Mouse (Mus musculus) forebrain, embryonic 14.5 days (tissue): ENCODE measurements at regions not wholly inside any gene's neighbourhood (a gene's known extent, or its start where the extent isn't known, plus 50 kb on each side); places are given as distances from the start of the nearest gene placed in this dataset.

Source experiments
- ATAC-seq: fragments of 200-750 bp; cut with Nextera tagmentation; 2 replicates; pipeline ENCODE4 v1.8.0; 2017; ENCODE audit warnings: mild to moderate bottlenecking, moderate library complexity
- DNase-seq: peaks from one replicate; pipeline ENCODE4 v3.0.0-alpha.2; 2015; ENCODE audit warnings: low spot score
- H3K27ac ChIP-seq: fragments of 300-500 bp; sonication (generic); 2 replicates; pipeline ENCODE4 v1.5.1; 2014; ENCODE audit warnings: low read depth, mild to moderate bottlenecking, control low read depth, low read length, moderate library complexity
- H3K27me3 ChIP-seq: fragments of 300-500 bp; sonication (generic); replicated peaks from 2 replicates; pipeline ENCODE4 v1.6.1; 2014; ENCODE audit warnings: low read length, control low read depth, mixed read lengths; ENCODE audit not compliant: control insufficient read depth, insufficient read depth
- H3K36me3 ChIP-seq: fragments of 300-500 bp; sonication (generic); 2 replicates; pipeline ENCODE4 v1.6.1; 2014; ENCODE audit warnings: low read length, control low read depth; ENCODE audit not compliant: control insufficient read depth, insufficient read depth
- H3K4me1 ChIP-seq: fragments of 300-500 bp; sonication (generic); 2 replicates; pipeline ENCODE4 v1.6.1; 2014; ENCODE audit warnings: antibody characterized with exemption, low read length, control low read depth; ENCODE audit not compliant: control insufficient read depth, insufficient read depth
- H3K4me2 ChIP-seq: fragments of 300-500 bp; sonication (generic); 2 replicates; pipeline ENCODE4 v1.6.1; 2014; ENCODE audit warnings: mild to moderate bottlenecking, control low read depth, low read length
- H3K4me3 ChIP-seq: fragments of 300-500 bp; sonication (generic); 2 replicates; pipeline ENCODE4 v1.5.1; 2014; ENCODE audit warnings: low read depth, low read length, control low read depth
- H3K9ac ChIP-seq: fragments of 300-500 bp; sonication (generic); 2 replicates; pipeline ENCODE4 v1.6.1; 2014; ENCODE audit warnings: mild to moderate bottlenecking, low read length, control low read depth, moderate library complexity
- H3K9me3 ChIP-seq: fragments of 300-500 bp; sonication (generic); replicated peaks from 2 replicates; pipeline ENCODE4 v1.6.1; 2016; ENCODE audit warnings: low read length, control low read depth, mixed read lengths; ENCODE audit not compliant: control insufficient read depth
- WGBS: fragments of 180-500 bp; shearing (Covaris S2); extraction: QIAGEN DNeasy Blood & Tissue Kit; methylation state at CpG from one replicate; pipeline ENCODE4 v1.1.7; 2014; 5-methylcytosine and 5-hydroxymethylcytosine counted together

DNA sequence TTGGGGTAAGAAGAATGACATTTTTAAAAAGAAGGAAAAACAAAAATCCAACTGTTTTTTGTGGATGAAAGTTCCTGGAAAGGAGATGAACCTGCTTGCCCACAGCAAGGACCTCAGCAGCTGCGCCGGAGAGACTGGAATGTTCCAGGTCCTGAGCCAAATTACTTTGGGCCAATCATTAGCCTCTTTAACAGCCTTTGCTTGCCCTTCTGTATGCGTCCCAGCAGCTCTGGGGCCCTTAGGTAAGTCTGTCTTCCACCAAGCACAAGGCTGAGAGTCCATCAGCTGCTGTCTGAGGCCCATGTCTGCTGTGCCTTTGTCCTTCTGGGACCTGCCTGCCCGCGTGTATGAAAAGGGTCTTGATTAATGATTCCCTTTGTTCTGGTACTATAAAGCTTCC is 71.4 kb upstream of the Armc2 start:
- 24% methylated on average over 5 of the region's 5 CpGs for WGBS
- Histone ChIP-seq H3K4me2 (no peak overlapping the region), H3K27me3 (no peaks in the 10 kb centered on the region), H3K9me3 (no peaks in the 10 kb centered on the region), H3K4me1 (peaks cover 4% of the 10 kb centered on the region; the same call in 1 of the 2 replicates), H3K36me3 (no peaks in the 10 kb centered on the region), H3K27ac (no peak overlapping the region), H3K4me3 (no peak overlapping the region), H3K9ac (no peak overlapping the region)
- DNase-seq = peak; percentile 14
- ATAC-seq = peak; percentile 40; the same call in 1 of the 2 replicates

DNA sequence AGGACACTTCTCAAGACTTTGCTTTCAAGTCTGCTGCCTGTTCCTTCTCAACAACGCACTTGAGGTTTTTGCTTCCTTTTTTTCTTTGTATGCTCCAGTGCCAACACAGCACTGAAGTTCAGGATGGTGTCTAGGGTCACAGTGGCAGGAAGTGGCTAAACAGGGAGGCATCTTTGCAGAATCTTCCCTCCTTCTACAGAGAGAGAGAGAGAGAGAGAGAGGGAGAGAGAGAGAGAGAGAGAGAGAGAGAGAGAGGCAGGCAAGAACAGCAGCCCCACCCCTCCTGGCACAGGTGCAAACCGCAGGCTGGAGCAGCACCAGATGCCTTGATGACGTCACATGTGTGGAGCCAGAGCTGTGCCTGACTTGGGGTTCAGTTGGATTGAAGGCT is 71.0 kb upstream of the Armc2 start:
- peak; percentile 61 for DNase-seq
- 21% methylated on average over 3 of the region's 3 CpGs for WGBS
- no peak overlapping the region for H3K27ac ChIP-seq

DNA sequence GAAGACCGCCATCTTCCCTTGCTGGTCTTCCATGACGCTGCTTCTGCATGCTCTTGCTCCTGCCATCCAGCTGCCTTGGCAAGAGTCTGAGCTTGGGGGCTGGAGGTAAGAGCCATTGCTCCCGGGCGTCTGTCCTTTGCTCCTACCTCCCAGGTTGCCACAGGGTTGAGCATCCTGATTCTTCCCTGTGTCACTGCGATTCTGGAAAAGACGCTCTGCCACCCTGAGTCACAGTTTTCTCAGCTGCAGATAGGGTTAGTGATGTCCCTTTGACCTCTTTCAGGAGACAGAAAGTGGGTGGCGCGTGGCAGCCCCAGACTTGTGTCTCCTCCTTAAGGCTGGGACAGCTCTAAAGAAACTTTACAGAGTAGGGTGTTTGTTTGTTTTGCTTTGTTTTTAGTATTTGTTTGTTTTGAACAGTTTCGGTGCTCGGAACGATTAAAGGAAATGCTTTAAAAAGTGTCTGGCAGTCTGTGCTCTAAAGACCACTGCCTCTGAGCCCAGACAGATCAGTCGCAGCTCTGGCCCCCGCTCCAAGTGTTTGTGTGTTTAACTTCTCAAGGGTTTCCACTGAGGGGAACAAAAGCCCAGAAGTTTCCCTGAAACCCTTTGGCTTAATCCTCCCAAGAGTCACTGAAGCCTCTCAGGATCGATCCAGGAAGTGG is 70.5 kb upstream of the Armc2 start:
- Histone ChIP-seq H3K9ac (no peak overlapping the region), H3K27ac (no peak overlapping the region), H3K9me3 (no peaks in the 10 kb centered on the region), H3K27me3 (no peaks in the 10 kb centered on the region), H3K4me1 (peaks cover 4% of the 10 kb centered on the region; the same call in 1 of the 2 replicates), H3K4me3 (no peak overlapping the region), H3K36me3 (no peaks in the 10 kb centered on the region), H3K4me2 (no peak overlapping the region)
- ATAC-seq (no peak), DNase-seq (no peak)
- 63% methylated on average over 14 of the region's 14 CpGs for WGBS

More for the DNA sequence above, 71.0 kb upstream of the Armc2 start:
- Histone ChIP-seq H3K9me3 (no peaks in the 10 kb centered on the region), H3K27me3 (no peaks in the 10 kb centered on the region), H3K36me3 (no peaks in the 10 kb centered on the region), H3K9ac (no peak overlapping the region), H3K4me2 (no peak overlapping the region), H3K4me1 (peaks cover 4% of the 10 kb centered on the region; the same call in 1 of the 2 replicates), H3K4me3 (no peak overlapping the region)
- ATAC-seq = peak; percentile 29; the same call in 1 of the 2 replicates

DNA sequence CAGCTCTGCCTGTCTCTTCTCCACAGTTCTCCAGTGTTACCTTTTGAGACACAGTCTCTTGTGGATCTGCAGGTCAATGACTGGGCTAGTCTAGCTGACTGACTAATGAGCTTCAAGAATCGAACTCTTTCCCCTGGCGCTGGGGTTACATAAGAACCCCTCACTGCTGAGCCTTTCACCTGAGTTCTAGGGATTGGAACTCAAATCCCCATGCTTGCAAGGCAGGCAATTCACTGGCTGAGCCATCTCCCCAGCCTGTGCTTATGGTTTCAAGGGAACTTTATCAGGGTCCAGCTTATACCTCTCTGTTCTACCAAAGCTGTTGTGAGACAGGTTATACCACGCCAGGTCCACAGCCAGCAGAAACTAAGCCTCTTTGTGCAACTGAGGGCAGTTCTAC is 69.7 kb upstream of the Armc2 start:
- WGBS = 84% methylated on average over 3 of the region's 3 CpGs
- Histone ChIP-seq H3K27ac (no peak overlapping the region), H3K9me3 (no peaks in the 10 kb centered on the region), H3K9ac (no peak overlapping the region), H3K27me3 (no peaks in the 10 kb centered on the region), H3K4me3 (no peak overlapping the region), H3K4me2 (no peak overlapping the region), H3K36me3 (no peaks in the 10 kb centered on the region), H3K4me1 (peaks cover 4% of the 10 kb centered on the region; the same call in 1 of the 2 replicates)
- DNase-seq (no peak), ATAC-seq (no peak)

DNA sequence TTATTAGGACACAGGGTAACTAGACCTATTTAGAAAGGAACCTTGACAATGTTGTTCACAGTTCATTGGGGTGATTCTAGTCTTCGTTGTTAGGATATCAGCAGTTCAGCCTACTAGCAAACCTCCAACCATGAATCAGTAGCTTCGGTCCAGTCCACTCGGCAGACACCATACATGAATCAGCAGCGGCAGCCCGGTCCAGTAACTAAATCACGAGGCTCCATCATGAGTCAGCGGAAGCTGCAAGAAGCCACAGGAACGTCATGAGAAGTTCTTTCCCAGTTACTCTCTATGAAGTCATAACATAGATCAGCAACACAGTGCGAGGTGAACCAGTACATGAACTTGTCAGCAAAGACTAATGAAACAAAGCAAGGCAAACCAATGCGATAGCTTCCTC is 68.4 kb upstream of the Armc2 start:
- no peak overlapping the region for H3K4me2 ChIP-seq
- ATAC-seq (no peak), DNase-seq (no peak)
- no peak overlapping the region for H3K27ac ChIP-seq
- no peak overlapping the region for H3K4me3 ChIP-seq
- no peaks in the 10 kb centered on the region for H3K36me3 ChIP-seq
- H3K9me3 ChIP-seq = no peaks in the 10 kb centered on the region
- H3K4me1 ChIP-seq = peaks cover 4% of the 10 kb centered on the region; the same call in 1 of the 2 replicates
- H3K9ac ChIP-seq = no peak overlapping the region
- 94% methylated on average over 10 of the region's 10 CpGs for WGBS
- H3K27me3 ChIP-seq = no peaks in the 10 kb centered on the region

DNA sequence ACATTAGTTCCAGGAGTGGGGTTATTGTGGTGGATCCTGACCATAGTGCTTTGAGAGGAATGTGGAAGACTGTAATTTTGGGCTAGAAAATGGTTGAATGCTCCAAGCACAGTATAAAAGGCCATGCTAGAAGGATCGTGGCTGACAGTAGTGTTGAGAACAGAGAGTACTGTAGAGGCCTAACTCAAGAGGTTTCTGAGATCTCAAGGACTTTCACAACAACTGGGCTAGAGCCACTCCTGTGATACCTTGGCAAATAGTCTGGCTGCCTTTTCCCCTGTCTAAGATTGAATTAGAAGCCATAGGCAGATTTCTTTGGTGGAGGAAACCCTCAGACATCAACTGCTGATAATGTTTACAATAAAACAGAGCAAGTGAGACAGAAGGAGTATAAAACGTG is 67.1 kb upstream of the Armc2 start:
- Histone ChIP-seq H3K36me3 (no peaks in the 10 kb centered on the region), H3K4me2 (no peak overlapping the region), H3K4me3 (no peak overlapping the region), H3K9me3 (no peaks in the 10 kb centered on the region), H3K9ac (no peak overlapping the region), H3K27ac (no peak overlapping the region), H3K27me3 (no peaks in the 10 kb centered on the region), H3K4me1 (peaks cover 4% of the 10 kb centered on the region; the same call in 1 of the 2 replicates)
- DNase-seq = no peak
- WGBS = 71% methylated on average over 2 of the region's 2 CpGs
- ATAC-seq = no peak

DNA sequence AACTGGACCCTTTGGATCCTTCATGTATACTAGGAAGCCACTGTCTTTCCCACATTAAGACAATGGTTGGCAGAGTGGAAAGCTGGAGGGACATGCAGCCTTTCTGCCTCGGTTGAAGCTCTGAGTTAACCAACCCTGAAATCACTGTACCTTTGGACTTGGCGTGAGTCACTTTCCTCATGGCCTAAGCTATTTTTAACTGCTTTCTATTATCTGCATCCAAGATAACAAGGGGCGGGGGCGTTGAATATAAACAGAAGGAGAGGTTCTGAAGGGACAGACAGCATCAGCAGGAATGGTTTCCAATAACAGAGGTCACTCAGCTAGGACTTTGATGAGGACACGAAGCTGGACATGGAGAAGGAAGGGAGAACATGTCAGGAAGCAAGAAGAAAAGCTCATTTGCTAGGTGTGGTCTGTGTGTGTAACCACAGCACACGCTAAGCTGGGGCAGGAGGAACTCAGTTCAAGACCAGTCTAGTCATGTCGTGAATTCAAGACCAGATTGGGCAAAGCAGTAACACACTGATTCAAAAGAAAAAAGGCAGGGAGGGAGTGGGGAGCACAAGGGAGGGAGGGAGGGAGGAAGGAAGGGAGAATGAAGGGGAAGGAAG is 64.1 kb upstream of the Armc2 start:
- Histone ChIP-seq H3K9ac (no peak overlapping the region), H3K9me3 (no peaks in the 10 kb centered on the region), H3K36me3 (no peaks in the 10 kb centered on the region), H3K27me3 (no peaks in the 10 kb centered on the region), H3K4me1 (no peaks in the 10 kb centered on the region), H3K4me3 (no peak overlapping the region), H3K27ac (no peak overlapping the region), H3K4me2 (no peak overlapping the region)
- DNase-seq (no peak), ATAC-seq (no peak)
- whole genome bisulfite sequencing = 75% methylated on average over 7 of the region's 7 CpGs

DNA sequence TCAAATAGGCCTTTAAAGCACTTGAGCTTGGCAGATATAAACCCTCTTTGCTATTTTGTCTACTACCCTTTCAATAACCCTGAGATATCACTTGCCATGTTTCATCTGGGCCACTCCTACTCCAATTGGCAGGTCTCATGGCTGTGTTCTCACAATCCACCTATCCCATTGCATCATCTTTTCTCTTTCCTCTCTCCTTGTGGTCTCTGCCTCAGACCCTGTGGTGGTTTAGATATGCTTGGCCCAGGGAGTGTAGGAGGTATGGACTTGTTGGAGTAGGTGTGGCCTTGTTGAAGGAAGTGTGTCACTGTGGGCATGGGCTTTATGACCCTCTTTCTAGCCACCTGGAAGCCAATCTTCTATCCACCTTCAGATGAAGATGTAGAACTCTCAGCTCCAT is 61.5 kb upstream of the Armc2 start:
- Histone ChIP-seq H3K27ac (no peak overlapping the region), H3K4me2 (no peak overlapping the region), H3K9ac (no peak overlapping the region), H3K4me1 (no peaks in the 10 kb centered on the region), H3K4me3 (no peak overlapping the region), H3K27me3 (no peaks in the 10 kb centered on the region), H3K9me3 (no peaks in the 10 kb centered on the region), H3K36me3 (no peaks in the 10 kb centered on the region)
- ATAC-seq = no peak
- no peak for DNase-seq

DNA sequence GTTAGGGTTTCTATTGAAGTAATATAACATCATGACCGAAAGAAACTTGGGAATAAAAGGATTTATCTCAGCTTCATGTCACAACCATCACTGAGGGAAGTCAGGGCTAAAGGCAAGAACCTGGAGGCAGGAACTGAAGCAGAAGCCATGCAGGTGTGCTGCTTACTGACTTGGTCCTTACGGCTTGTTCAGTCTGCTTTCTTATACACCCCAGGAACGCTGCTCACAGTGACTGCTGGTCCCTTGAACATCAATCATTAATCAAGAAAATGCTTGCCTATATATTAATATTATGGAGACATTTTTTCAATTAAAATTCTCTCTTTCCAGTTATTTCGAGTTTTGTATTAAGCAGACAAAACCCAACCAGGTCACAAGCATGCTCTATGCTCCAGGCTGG is 58.5 kb upstream of the Armc2 start:
- H3K4me2 ChIP-seq = no peak overlapping the region
- no peaks in the 10 kb centered on the region for H3K36me3 ChIP-seq
- H3K4me3 ChIP-seq = no peak overlapping the region
- WGBS = 79% methylated on average over 4 of the region's 4 CpGs
- DNase-seq (no peak), ATAC-seq (no peak)
- H3K9ac ChIP-seq = no peak overlapping the region
- H3K27me3 ChIP-seq = no peaks in the 10 kb centered on the region
- H3K9me3 ChIP-seq = no peaks in the 10 kb centered on the region
- no peak overlapping the region for H3K27ac ChIP-seq
- no peaks in the 10 kb centered on the region; the same call in 1 of the 2 replicates for H3K4me1 ChIP-seq
